Mouse (Mus musculus) olfactory bulb, adult 2 months (tissue): ENCODE results near the gene Fgfr2.

Experiments
- CTCF ChIP-seq: fragments of 200-500 bp; IDR thresholded peaks from 2 replicates; pipeline ENCODE4 v1.5.1; 2012; ENCODE audit warnings: low read depth, mild to moderate bottlenecking, low read length, moderate library complexity; ENCODE audit not compliant: insufficient read depth
- POLR2A ChIP-seq: fragments of 200-500 bp; IDR thresholded peaks from 2 replicates; pipeline ENCODE4 v1.6.1; 2012; ENCODE audit warnings: mild to moderate bottlenecking, low read depth, low read length, moderate library complexity; ENCODE audit not compliant: insufficient read depth

DNA sequence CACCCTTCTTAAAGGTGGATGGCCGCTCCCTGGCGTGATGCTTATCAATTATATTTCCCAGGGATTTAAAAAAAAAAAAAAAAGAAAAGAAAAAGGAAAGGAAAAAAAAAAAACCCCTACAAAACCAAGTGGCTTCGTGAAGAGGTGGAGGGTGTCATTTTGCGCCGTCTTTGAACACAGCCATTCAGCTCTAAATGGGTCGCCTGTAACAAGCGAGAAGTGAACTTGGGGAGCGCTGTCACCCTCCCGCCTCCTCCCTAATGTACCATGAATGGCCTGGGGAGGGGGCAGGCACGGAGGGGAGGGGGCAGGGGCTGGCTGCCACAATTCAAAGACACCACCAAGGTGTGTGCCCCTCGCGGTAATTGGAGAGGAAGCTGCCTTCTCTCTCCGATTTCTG is 1478.6 kb downstream of the Fgfr2 start:
- TF ChIP-seq CTCF (no peak), POLR2A (no peak)
